Mouse (Mus musculus) lung, postnatal 0 days (tissue): ENCODE measurements around the gene Thra.
A peak's percentile ranks its signal among the peaks of the same experiment; 100 is the strongest.

Source experiments
- CTCF ChIP-seq: IDR thresholded peaks from 2 replicates; pipeline ENCODE4 v1.5.1; 2016; ENCODE audit warnings: antibody characterized with exemption, mild to moderate bottlenecking
- EP300 ChIP-seq: IDR thresholded peaks from 2 replicates; pipeline ENCODE4 v1.6.1; 2016; ENCODE audit warnings: antibody characterized with exemption, mild to moderate bottlenecking, control low read depth

- TF ChIP-seq CTCF = peak; percentile 55
- no peak for TF ChIP-seq EP300
These were observed 54.1 kb downstream of the Thra start for GRCm38 (mm10) chr11:98794469-98795014.
